Mouse (Mus musculus): ENCODE results near the gene Cd93. TPM values are rescaled to one million over a fixed set of nuclear protein-coding genes. Genes with fewer than 3 reads are reported as not detected.

Gene Cd93
- 7.2 and 7.4 TPM in 2 replicates for polyA plus RNA-seq (2012; rRNA removed)

GRCm38 (mm10) chr2:148443249-148443958, at the start of gene Cd93:
Gene Cd93, minus strand, starts transcription at chr2:148443563.

DNA sequence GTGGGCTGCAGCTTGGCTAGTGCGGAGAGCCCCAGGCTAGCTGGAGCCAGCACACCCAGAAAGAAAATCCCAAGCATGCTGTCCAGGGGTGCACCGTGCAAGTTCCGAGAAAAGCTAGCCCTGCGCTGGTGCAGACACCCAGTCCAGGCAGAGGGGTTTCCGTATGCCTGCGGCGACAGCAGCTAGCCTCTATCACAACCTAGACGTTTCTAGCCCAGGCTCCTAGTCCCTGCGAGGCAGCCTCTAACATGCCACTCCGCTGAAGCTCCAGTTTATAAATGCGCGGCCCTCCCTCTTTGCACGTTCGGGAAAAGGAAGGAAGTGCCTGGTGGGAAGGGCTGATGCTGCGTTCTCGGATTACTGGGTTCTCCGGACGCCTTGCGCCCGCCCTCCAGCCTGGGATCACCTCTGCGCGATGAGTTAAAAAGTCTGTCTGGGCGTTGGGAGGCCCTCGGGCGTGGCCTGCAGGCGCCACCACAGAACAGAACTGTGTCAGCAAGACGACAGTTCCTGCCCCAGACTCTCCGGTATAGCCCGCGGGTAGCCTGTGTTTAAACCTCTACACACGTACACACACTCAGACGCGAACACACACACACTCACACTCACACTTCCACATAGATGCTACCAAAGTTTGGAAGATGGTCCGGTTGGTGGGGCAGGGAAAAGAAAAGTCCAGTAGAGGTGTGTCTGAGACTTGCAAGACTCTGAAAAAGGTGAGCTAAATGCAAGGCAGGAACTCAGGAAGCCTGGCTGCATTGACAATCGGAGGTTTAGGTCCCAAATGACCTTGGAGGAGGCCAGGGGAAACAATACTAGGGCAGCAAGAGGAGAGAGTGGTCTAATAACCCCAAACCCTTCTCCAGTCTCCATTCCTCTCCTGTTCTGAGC, 35.2 kb downstream of the Cd93 start, which contains the start of gene Thbd:
TSS of gene Thbd (minus strand) at position 319 of the 891 bp plus-strand sequence.

DNA sequence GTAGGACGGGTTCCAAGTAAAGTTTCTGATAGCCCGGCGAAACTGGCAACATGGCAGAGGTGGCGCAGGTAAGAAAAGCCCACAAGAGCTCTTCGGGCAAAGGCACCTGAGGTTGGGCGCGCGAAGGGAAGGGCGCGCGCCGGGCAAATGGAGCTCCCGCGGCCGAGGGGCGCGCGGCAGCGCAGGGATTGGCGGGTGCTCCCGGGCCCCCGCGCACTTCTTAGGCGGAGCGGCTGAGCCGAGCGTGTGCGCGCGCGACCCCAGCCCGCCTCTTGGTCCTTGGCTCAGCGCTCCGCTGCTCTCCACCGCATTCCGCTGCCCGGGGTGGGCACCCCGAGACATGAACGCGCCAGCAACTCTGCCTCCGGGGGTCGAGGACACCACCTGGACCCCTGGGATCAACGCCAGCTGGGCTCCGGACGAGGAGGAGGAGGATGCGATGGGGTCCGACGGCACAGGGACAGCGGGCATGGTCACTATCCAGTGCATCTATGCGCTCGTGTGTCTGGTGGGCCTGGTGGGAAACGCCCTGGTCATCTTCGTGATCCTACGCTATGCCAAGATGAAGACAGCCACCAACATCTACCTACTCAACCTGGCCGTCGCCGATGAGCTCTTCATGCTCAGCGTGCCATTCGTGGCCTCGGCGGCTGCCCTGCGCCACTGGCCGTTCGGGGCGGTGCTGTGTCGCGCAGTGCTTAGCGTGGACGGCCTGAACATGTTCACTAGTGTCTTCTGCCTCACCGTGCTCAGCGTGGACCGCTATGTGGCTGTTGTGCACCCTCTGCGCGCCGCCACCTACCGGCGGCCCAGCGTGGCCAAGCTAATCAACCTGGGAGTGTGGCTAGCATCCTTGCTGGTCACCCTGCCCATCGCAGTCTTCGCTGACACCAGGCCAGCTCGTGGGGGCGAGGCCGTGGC, 48.0 kb downstream of the Cd93 start, which contains the start of gene Sstr4:
TSS of gene Sstr4 (plus strand) at position 214 of the 921 bp plus-strand sequence.

Other genes starting within 250 kb of the Cd93 start
- gene Sstr4, start 48.2 kb downstream of the Cd93 start, polyA plus RNA-seq (2012; rRNA removed), result 4.0 and 4.2 TPM in 2 replicates
- 8.5 and 9.1 TPM in 2 replicates for gene Thbd, start 35.4 kb downstream of the Cd93 start, polyA plus RNA-seq (2012; rRNA removed)
- gene Nxt1, start 229.0 kb upstream of the Cd93 start, polyA plus RNA-seq (2012; rRNA removed), result 35.2 and 39.2 TPM in 2 replicates
- gene Gzf1, start 237.5 kb upstream of the Cd93 start, polyA plus RNA-seq (2012; rRNA removed), result 14.7 and 15.1 TPM in 2 replicates